Mouse (Mus musculus): Measurements from ENCODE around the gene Stard3.
A peak's percentile ranks its signal among the peaks of the same experiment; 100 is the strongest.

Stard3 gene

GRCm38 (mm10) chr11:98400161-98400726 lies 42.1 kb downstream of the Stard3 start, which contains the start of gene Pgap3:
Gene Pgap3, minus strand, starts transcription at chr11:98400490.
- peak; percentile 39 for DNase-seq (ENCODE audit: low spot score)

DNA sequence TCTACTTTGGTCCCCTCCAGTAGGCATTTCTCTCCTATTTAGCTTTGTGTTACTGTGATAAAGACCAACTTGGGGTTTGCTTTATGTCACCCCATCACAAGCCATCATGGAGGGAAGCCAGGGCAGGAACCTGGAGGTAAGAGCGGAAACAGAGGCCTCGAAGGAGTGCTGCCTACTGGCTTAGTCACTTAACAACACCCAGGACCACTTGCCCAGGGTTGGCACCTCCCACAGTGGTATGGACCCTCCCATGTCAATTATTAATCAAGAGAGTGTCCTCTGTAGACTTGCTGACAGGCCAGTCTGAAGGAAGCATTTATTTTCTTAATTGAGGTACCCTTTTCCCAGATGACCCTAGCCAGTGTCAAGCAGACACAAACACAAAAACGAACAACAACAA lies 42.6 kb downstream of the Stard3 start:
- DNase-seq (ENCODE audit: low spot score) = no peak

DNA sequence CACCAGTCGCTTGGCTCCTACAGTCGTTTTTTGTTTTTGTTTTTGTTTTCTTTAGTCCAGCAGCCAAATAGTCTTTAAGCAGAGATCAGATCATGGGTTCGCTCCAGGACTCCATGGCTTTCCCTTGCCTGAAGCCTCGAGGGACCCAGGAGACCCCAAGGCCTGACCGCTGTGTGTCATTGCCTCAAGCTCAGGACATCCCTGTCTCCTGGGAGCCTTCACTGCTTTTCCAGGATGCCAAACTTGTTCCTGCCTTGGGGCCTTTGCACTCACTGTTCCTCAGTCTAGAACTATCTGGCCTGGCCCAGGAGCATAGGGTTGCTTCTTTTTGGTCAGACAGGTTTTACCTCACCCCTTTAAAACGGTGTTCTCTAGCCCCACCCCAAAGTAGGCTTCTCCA lies 48.5 kb downstream of the Stard3 start:
- no peak for DNase-seq (ENCODE audit: low spot score)

DNA sequence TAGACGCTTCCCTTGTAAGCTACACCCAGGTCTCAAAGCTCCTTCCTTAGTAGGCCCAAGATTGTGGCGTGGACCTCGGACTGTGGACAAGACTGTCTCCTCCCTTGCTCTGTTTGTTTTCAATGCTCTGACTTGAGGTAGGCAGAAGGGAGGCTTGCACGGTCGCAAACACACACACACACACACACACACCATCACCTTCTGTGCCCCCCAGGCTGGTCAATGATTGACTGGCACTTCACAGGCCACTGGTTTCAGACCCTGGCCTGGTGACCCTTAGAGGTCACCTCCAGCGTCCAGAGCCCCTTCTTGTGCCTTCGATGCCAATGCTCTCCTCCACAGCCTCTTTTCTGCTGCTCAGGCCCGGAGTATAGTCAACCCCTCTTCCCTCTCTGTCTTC lies 50.7 kb downstream of the Stard3 start:
- no peak for DNase-seq (ENCODE audit: low spot score)

DNA sequence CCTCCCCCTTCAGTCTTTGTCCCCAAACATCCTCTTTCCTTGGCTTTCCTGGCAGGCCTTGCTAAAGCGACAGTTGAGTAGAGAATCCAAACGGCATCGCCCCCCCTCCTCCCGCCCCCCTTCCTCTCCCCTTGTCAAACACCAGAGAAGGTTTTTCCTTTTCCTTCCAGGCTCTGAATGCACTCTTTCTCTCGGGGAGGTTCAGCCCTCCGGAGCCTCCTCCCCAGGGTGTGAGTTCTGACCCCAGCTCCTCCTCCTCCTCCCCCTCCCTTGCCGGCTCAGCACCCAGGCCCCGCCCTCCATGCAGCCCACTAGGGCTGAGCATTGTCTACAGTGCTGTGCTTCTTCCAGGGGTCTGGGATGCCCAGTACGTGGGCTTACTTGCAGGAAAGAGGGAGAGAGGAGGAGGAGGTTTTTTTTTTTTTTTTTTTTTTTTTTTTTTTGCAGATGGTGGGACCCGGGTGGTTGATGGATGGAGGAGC lies 51.2 kb downstream of the Stard3 start:
- DNase-seq (ENCODE audit: low spot score) = no peak

- DNase-seq (ENCODE audit: low spot score) = peak; percentile 38
Observed at GRCm38 (mm10) chr11:98412273-98412796, 54.2 kb downstream of the Stard3 start, which contains the start of gene Erbb2. Gene Erbb2, plus strand, starts transcription at chr11:98412470.

DNA sequence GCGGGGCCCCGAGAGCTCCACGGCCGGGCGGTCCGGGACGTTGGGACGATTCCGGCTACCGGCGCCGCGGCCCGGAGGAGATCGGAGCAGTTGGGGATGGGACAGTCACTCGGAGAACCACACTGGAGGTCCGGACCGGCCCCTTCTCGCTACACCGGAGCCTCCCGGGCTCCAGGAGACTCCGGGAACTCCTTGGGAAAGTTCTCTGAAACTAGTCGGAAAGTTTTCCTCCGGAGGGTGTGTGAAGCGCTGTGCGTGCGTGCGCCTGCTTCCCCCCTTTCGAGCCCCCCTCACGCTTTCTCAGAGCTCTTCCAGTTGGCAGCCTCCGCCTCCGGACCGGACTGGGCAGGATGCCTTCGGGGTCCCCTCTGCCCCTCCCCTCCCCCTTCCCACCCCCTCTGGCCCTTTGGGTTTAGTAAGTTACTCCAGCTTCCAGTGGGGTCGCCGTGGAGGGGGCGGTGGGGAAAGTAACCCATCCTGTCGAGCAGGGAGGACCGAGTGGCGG lies 54.7 kb downstream of the Stard3 start:
- no peak for DNase-seq (ENCODE audit: low spot score)

DNA sequence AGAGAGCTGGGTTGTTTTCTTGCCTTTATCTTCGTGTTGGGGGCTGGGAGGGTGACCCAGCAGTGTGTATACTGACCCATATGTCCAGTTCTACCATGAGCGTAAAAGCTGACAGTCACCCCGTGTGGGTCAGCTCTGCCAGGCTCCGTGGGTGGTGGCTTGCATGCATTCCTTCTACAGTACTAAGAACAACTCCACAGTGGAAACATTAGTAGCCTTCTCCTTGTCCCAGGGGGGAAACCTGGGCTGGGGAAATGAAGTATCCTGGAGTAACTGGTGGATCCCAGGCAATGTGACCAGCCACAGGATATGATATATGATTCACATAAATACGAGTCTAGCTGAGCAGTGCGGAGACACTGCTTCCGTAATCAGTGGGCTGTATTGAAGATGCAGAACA lies 55.6 kb downstream of the Stard3 start:
- DNase-seq (ENCODE audit: low spot score) = no peak

GRCm38 (mm10) chr11:98414162-98414561 lies 56.0 kb downstream of the Stard3 start:
- no peak for DNase-seq (ENCODE audit: low spot score)

GRCm38 (mm10) chr11:98417074-98417473 lies 58.9 kb downstream of the Stard3 start:
- DNase-seq (ENCODE audit: low spot score) = no peak

GRCm38 (mm10) chr11:98418273-98418672 lies 60.1 kb downstream of the Stard3 start:
- no peak for DNase-seq (ENCODE audit: low spot score)

DNA sequence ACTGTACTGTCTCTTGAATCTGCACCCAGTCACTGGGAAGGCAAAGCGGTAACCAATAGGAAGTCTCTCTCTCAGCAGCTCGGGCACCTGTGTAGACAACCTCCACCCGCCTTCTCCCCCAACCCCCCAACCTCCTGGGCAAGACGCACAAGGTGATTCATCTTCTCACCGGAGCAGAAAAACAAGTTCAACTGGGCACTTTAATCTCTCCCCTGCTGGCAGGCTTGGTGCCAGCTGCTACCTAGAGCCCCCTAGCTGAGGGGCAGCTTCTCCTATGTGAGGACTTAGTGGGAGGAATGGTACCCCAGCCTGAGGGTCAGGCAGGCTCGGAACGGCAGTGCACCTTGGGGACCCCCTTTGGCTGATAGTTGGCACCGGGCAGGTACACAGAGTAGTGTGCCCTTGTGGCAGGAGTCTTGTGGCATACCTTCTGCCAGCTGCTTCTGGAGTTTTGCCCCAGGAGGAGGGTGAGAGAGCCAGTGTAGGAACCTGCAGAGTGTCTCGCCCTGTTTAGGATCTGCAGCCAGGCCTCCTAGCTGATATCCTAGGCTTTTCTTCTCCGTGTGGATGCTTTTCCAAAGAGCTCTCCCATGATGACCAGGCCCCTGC lies 60.9 kb downstream of the Stard3 start:
- no peak for DNase-seq (ENCODE audit: low spot score)

- no peak for DNase-seq (ENCODE audit: low spot score)
Observed at GRCm38 (mm10) chr11:98426592-98426991, 68.4 kb downstream of the Stard3 start.

GRCm38 (mm10) chr11:98428436-98428835 lies 70.3 kb downstream of the Stard3 start:
- DNase-seq (ENCODE audit: low spot score) = no peak
